Mouse (Mus musculus): ENCODE measurements around the gene Cox8c. TPM values are rescaled to one million over a fixed set of nuclear protein-coding genes. Genes with fewer than 3 reads are reported as not detected.

Gene Cox8c
- polyA plus RNA-seq (2015; fragmentation: Nextera tagmentation; extraction: Ambion mirVana), result not detected in 2 replicates

- Histone ChIP-seq H3K27me3 (replicated peaks) (no peaks in the 10 kb centered on the region), H3K4me1 (no peaks in the 10 kb centered on the region), H3K4me2 (no peak within 1 kb of the TSS), H3K36me3 (no peaks in the 10 kb centered on the region), H3K9ac (replicated peaks) (no peak within 1 kb of the TSS), H3K4me3 (replicated peaks) (no peak within 1 kb of the TSS), H3K27ac (replicated peaks) (no peak within 1 kb of the TSS), H3K9me3 (replicated peaks) (no peaks in the 10 kb centered on the region)
- WGBS, result 93% methylated on average over 17 of the region's 17 CpGs
- no peak for ATAC-seq (ENCODE audit: low FRiP score)
These were observed at the start of gene Cox8c for GRCm38 (mm10) chr12:102899091-102899490. Gene Cox8c, plus strand, starts transcription at chr12:102899316.

DNA sequence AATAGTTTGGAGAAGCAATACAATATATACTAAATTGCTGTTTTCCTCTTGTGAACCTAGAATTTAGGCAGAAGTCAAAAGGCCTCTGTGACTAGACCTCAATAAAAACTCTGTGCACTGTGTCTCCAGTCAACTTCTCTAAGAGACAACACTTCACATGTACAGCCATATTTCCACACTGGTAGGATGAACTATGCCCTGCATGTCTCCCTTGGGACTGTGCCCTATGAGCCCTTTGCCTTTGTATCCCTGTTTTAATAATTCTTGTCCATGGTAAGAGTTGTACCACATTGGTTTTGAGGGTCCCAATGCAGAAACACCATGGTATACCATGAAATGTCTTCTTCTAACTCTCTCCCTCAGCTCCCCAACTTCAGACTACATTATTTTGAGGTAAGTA is 38.3 kb upstream of the Cox8c start:
- no peak for ATAC-seq (ENCODE audit: low FRiP score)
- H3K4me1 ChIP-seq, result peaks cover 8% of the 10 kb centered on the region; the same call in 1 of the 2 replicates
- no peak overlapping the region for H3K4me2 ChIP-seq
- H3K9me3 ChIP-seq (replicated peaks), result no peaks in the 10 kb centered on the region
- H3K27me3 ChIP-seq (replicated peaks), result no peaks in the 10 kb centered on the region
- no peak overlapping the region for H3K27ac ChIP-seq (replicated peaks)
- no peak overlapping the region for H3K9ac ChIP-seq (replicated peaks)
- no peaks in the 10 kb centered on the region for H3K36me3 ChIP-seq
- no peak overlapping the region for H3K4me3 ChIP-seq (replicated peaks)

- Histone ChIP-seq H3K4me2 (no peak overlapping the region), H3K27ac (replicated peaks) (no peak overlapping the region), H3K4me1 (peaks cover 4% of the 10 kb centered on the region; the same call in 1 of the 2 replicates), H3K4me3 (replicated peaks) (no peak overlapping the region), H3K36me3 (no peaks in the 10 kb centered on the region), H3K9me3 (replicated peaks) (no peaks in the 10 kb centered on the region), H3K9ac (replicated peaks) (no peak overlapping the region), H3K27me3 (replicated peaks) (no peaks in the 10 kb centered on the region)
- 97% methylated on average over 2 of the region's 2 CpGs for WGBS
- ATAC-seq (ENCODE audit: low FRiP score), result no peak
These were observed 29.3 kb upstream of the Cox8c start for GRCm38 (mm10) chr12:102869802-102870201.

DNA sequence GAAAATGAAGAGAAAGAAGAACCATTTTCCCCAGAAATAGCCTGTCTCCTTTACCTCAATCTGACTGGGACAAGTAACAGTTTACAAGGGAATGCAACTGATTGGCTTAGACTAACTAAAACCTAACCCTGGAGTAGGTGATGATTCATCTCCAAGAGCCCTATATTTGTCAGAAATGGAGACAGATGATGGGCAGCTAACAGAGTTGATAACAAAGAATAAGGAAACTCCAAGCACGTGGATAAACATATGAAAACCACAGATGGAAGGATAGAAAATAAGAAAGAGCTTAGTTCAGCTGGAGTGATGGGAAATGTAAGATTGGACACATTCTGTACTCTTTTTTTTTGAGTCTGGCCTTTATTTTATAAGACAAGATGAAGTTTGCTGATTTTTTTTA is 28.6 kb upstream of the Cox8c start:
- Histone ChIP-seq H3K9ac (replicated peaks) (no peak overlapping the region), H3K9me3 (replicated peaks) (no peaks in the 10 kb centered on the region), H3K27me3 (replicated peaks) (no peaks in the 10 kb centered on the region), H3K36me3 (no peaks in the 10 kb centered on the region), H3K4me3 (replicated peaks) (no peak overlapping the region), H3K27ac (replicated peaks) (no peak overlapping the region), H3K4me1 (peaks cover 7% of the 10 kb centered on the region; the same call in 1 of the 2 replicates), H3K4me2 (no peak overlapping the region)
- WGBS, result 91% methylated on average over 1 of the region's 1 CpGs
- ATAC-seq (ENCODE audit: low FRiP score), result no peak

DNA sequence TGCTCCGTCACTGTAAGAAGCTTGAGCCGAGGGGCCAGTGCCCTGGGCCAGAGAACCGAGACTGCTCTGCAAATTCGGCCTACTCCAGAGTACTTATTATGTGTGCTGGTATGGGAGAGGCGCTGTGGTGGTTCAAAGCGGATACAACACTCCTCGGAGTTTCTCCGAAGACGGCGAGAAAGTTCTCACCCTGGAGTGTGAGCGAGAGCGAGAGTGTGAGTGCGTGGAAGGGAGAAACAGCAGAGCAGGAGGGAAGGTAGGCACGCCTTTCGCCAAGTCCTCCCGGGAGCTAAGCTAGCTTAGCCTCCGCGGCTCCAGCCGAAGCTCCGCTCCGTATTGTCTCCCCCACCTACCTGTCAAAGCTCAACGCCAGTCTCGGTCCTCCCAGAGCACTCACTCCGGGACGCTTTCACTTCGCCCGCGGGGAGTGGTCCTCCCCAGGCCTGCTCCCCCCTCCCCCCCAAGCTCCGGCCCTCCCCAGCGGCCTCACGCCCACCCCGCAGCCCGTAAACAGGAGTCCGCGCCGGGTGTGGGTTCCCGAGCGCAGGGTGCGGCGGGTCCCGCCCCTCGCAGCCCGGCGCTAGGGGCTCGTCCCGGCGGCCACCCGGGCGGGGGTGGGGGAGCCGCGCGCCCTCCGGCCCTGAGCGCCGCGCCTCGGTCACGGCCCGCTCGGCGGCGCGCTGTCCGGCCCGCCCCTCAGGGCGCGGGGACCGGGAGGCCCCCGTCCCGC is 21.6 kb upstream of the Cox8c start:
- Histone ChIP-seq H3K36me3 (no peaks in the 10 kb centered on the region), H3K4me1 (peaks cover 32% of the 10 kb centered on the region), H3K9ac (replicated peaks) (peak overlapping the region; percentile 90), H3K4me3 (replicated peaks) (peak overlapping the region; percentile 95), H3K27me3 (replicated peaks) (no peaks in the 10 kb centered on the region), H3K9me3 (replicated peaks) (no peaks in the 10 kb centered on the region), H3K4me2 (peak overlapping the region; percentile 75), H3K27ac (replicated peaks) (peak overlapping the region; percentile 96)
- under 1% methylated on average over 67 of the region's 70 CpGs for WGBS
- peak; percentile 77 for ATAC-seq (ENCODE audit: low FRiP score)

- Histone ChIP-seq H3K4me3 (replicated peaks) (peak within 1 kb of the TSS; percentile 95), H3K36me3 (no peaks in the 10 kb centered on the region), H3K27me3 (replicated peaks) (no peaks in the 10 kb centered on the region), H3K27ac (replicated peaks) (peak within 1 kb of the TSS; percentile 96), H3K4me1 (peaks cover 32% of the 10 kb centered on the region), H3K9me3 (replicated peaks) (no peaks in the 10 kb centered on the region), H3K9ac (replicated peaks) (peak within 1 kb of the TSS; percentile 90), H3K4me2 (peak within 1 kb of the TSS; percentile 75)
- peak; percentile 96 for ATAC-seq (ENCODE audit: low FRiP score)
- WGBS, result under 1% methylated on average over 81 of the region's 95 CpGs
These were observed 20.9 kb upstream of the Cox8c start, which contains the start of gene Btbd7 for GRCm38 (mm10) chr12:102878031-102878823. Gene Btbd7, minus strand, starts transcription at chr12:102878471.

GRCm38 (mm10) chr12:102878901-102879300 is 20.2 kb upstream of the Cox8c start:
- ATAC-seq (ENCODE audit: low FRiP score), result no peak
- Histone ChIP-seq H3K36me3 (no peaks in the 10 kb centered on the region), H3K27me3 (replicated peaks) (no peaks in the 10 kb centered on the region), H3K4me3 (replicated peaks) (peak overlapping the region; percentile 95), H3K4me2 (peak overlapping the region; percentile 75), H3K9ac (replicated peaks) (peak overlapping the region; percentile 53), H3K4me1 (peaks cover 32% of the 10 kb centered on the region), H3K9me3 (replicated peaks) (no peaks in the 10 kb centered on the region), H3K27ac (replicated peaks) (peak overlapping the region; percentile 96)
- whole genome bisulfite sequencing, result 25% methylated on average over 7 of the region's 7 CpGs

DNA sequence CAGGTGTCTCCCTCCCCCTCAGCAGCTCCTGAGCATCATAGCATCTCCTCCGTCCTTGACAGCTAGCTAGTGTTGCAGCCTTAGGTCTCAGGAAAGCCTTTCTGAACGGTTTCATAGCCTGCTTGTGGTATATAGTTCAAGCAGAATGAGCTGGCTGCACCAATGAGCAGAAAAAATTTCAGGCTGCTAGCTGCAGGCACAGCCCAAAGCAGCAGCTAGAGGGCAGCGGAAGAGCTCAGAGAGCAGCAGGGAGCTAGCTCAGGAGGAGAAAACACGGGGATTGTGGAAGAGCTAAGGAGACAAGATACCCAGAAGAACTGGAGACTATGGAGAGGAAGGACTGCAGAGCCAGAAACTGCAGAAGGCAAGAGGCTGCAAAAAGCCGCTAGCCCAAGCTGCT is 13.4 kb upstream of the Cox8c start:
- Histone ChIP-seq H3K4me3 (replicated peaks) (no peak overlapping the region), H3K9ac (replicated peaks) (no peak overlapping the region), H3K9me3 (replicated peaks) (no peaks in the 10 kb centered on the region; the same call in 1 of the 2 replicates), H3K27me3 (replicated peaks) (no peaks in the 10 kb centered on the region), H3K36me3 (no peaks in the 10 kb centered on the region), H3K4me1 (peaks cover 3% of the 10 kb centered on the region; the same call in 1 of the 2 replicates), H3K27ac (replicated peaks) (no peak overlapping the region), H3K4me2 (no peak overlapping the region)
- 22% methylated on average over 5 of the region's 5 CpGs for WGBS
- peak; percentile 83 for ATAC-seq (ENCODE audit: low FRiP score)

- Histone ChIP-seq H3K4me2 (no peak overlapping the region), H3K27ac (replicated peaks) (no peak overlapping the region), H3K9ac (replicated peaks) (no peak overlapping the region), H3K4me1 (peaks cover 3% of the 10 kb centered on the region; the same call in 1 of the 2 replicates), H3K9me3 (replicated peaks) (no peaks in the 10 kb centered on the region; the same call in 1 of the 2 replicates), H3K36me3 (no peaks in the 10 kb centered on the region), H3K4me3 (replicated peaks) (no peak overlapping the region), H3K27me3 (replicated peaks) (no peaks in the 10 kb centered on the region)
- no peak for ATAC-seq (ENCODE audit: low FRiP score)
- 51% methylated on average over 10 of the region's 10 CpGs for WGBS
These were observed 11.8 kb upstream of the Cox8c start for GRCm38 (mm10) chr12:102887366-102887765.

- Histone ChIP-seq H3K36me3 (no peaks in the 10 kb centered on the region), H3K4me3 (replicated peaks) (no peak overlapping the region), H3K27me3 (replicated peaks) (no peaks in the 10 kb centered on the region), H3K9me3 (replicated peaks) (no peaks in the 10 kb centered on the region; the same call in 1 of the 2 replicates), H3K27ac (replicated peaks) (no peak overlapping the region), H3K9ac (replicated peaks) (no peak overlapping the region), H3K4me1 (peaks cover 3% of the 10 kb centered on the region; the same call in 1 of the 2 replicates), H3K4me2 (no peak overlapping the region)
- WGBS, result 46% methylated on average over 5 of the region's 5 CpGs
- no peak for ATAC-seq (ENCODE audit: low FRiP score)
These were observed 10.5 kb upstream of the Cox8c start for GRCm38 (mm10) chr12:102888568-102888967.

DNA sequence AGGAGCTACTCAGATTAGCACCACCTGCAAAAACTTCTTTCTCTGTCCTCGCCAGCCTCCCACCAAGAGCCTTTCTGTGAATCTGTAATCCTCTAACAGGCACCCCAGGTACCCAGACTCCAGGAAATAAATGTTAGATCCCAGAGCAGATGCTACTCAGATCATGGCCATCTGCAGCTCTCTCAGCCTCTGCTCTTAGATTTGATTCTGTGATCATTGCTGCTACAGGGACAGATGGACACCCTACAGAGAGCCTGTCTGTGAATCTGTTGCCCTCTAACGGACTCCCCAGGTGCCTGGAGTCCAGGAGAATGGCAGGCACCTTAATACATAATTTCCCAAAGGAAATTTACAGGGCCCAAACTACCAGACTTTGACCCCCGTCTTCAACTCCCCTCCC is 9.1 kb downstream of the Cox8c start:
- 55% methylated on average over 3 of the region's 3 CpGs for WGBS
- Histone ChIP-seq H3K9me3 (replicated peaks) (no peaks in the 10 kb centered on the region), H3K36me3 (no peaks in the 10 kb centered on the region), H3K4me2 (no peak overlapping the region), H3K4me1 (no peaks in the 10 kb centered on the region), H3K4me3 (replicated peaks) (no peak overlapping the region), H3K9ac (replicated peaks) (no peak overlapping the region), H3K27ac (replicated peaks) (no peak overlapping the region), H3K27me3 (replicated peaks) (no peaks in the 10 kb centered on the region)
- no peak for ATAC-seq (ENCODE audit: low FRiP score)

DNA sequence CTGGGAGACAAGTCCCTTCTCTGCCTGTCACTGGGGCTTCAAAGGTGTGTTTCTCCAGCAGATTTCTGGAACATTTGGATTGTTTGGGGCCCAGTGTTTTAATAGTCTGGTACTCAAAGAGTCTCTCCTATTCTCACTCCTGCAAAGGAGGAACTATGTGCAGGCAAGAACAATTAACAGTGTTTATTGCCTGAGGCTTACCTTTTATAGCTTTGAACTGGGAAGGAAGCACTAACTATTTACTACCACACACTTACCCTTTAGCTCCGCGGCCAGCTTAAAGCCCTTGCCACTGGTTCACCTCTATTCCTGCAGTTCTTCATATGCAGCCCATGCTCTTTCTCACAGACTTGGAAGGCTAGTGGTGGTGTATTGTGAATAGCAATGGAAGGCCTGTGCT is 17.0 kb downstream of the Cox8c start:
- 15% methylated on average over 2 of the region's 2 CpGs for WGBS
- no peak for ATAC-seq (ENCODE audit: low FRiP score)
- Histone ChIP-seq H3K36me3 (no peaks in the 10 kb centered on the region), H3K9me3 (replicated peaks) (no peaks in the 10 kb centered on the region), H3K4me3 (replicated peaks) (no peak overlapping the region), H3K4me2 (no peak overlapping the region), H3K27me3 (replicated peaks) (no peaks in the 10 kb centered on the region), H3K27ac (replicated peaks) (no peak overlapping the region), H3K4me1 (no peaks in the 10 kb centered on the region), H3K9ac (replicated peaks) (no peak overlapping the region)
